Mouse (Mus musculus) MEL (cell line): ENCODE data around the gene Tjp2.

Experiments
- CHD2 ChIP-seq: IDR thresholded peaks from 2 replicates; pipeline ENCODE4 v1.6.1; 2011; ENCODE audit warnings: low read length, improper control_type of control experiment
- CTCF ChIP-seq, 3 experiments: IDR thresholded peaks in 2 of 3; conservative IDR thresholded peaks in 1 of 3; 2 replicates each; pipeline ENCODE4 v1.5.1; 2011 to 2012; ENCODE audit warnings: low read length in 3 of 3, low read depth in 2 of 3, mild to moderate bottlenecking in 2 of 3, improper control_type of control experiment in 1 of 3, inconsistent platforms in 1 of 3, mixed read lengths in 1 of 3, moderate library complexity in 1 of 3; ENCODE audit not compliant: control insufficient read depth in 1 of 3, insufficient read depth in 1 of 3, poor library complexity in 1 of 3, severe bottlenecking in 1 of 3
- HCFC1 ChIP-seq: IDR thresholded peaks from 2 replicates; pipeline ENCODE4 v1.6.1; 2012; ENCODE audit warnings: low read depth, mild to moderate bottlenecking, inconsistent platforms, low read length, improper control_type of control experiment, moderate library complexity
- MEF2A ChIP-seq: IDR thresholded peaks from 2 replicates; pipeline ENCODE4 v1.6.1; 2014; ENCODE audit warnings: low read depth, mild to moderate bottlenecking, inconsistent platforms, low read length, improper control_type of control experiment; ENCODE audit not compliant: poor library complexity, insufficient replicate concordance, severe bottlenecking; ENCODE audit errors: extremely low read depth
- NELFE ChIP-seq: IDR thresholded peaks from 2 replicates; pipeline ENCODE4 v1.6.1; 2011; ENCODE audit warnings: low read depth, low read length, improper control_type of control experiment
- POLR2A ChIP-seq, 2 experiments: IDR thresholded peaks; 2 replicates each; pipeline ENCODE4 v1.6.1; 2011 to 2012; ENCODE audit warnings: low read length in 2 of 2, mild to moderate bottlenecking in 2 of 2, control low read depth in 1 of 2, improper control_type of control experiment in 1 of 2, low read depth in 1 of 2, moderate library complexity in 1 of 2; ENCODE audit not compliant: control insufficient read depth in 1 of 2, insufficient read depth in 1 of 2, poor library complexity in 1 of 2
- TAL1 ChIP-seq: IDR thresholded peaks from 2 replicates; pipeline ENCODE4 v1.6.1; 2012; ENCODE audit warnings: mild to moderate bottlenecking, inconsistent platforms, low read length, moderate library complexity, mixed read lengths

GRCm38 (mm10) chr19:24218291-24218690 is 6.5 kb downstream of the Tjp2 start:
- TF ChIP-seq CTCF (IDR thresholded peaks at IDR 0.05 in 2 of 3, conservative IDR thresholded peaks at IDR 0.05 in 1 of 3; ENCODE audit: control insufficient read depth in 1 of 3, insufficient read depth in 1 of 3, low read depth in 2 of 3, low read length in 3 of 3, poor library complexity in 1 of 3, severe bottlenecking in 1 of 3) (no peak; a peak in 1 of 6 replicates), CHD2 (no peak), TAL1 (no peak), MEF2A (no peak), HCFC1 (no peak), POLR2A (IDR thresholded peaks at IDR 0.05; ENCODE audit: control insufficient read depth in 1 of 2, insufficient read depth in 1 of 2, low read depth in 1 of 2, low read length in 2 of 2, poor library complexity in 1 of 2) (no peak), NELFE (no peak)
